In the genomic region with DNA sequence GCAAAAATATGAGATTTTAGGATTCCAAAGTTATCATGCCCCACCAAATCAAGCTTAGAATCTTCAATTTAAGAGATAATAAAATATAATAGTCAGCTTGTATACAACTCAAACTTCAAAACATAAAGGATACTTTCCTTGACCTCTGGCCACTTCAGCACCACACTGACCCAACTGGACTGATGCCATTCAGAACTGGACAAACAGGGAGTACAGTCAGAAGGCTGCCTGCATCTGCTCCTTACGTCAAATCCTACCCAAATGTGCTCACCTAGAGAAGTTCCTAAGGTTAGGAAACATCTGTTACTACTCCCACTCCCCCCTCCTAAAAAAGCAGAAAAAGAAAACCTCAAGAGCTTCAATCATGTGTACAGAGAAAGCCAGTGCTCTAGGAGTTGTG, we compare ENCODE assay signal across 8 mouse cellular contexts. TPM values are rescaled to one million over a fixed set of nuclear protein-coding genes. Genes with fewer than 3 reads are reported as not detected.
DNase-seq lines count a peak whose midpoint lies in the region; ATAC-seq and TF ChIP-seq lines count a peak whose summit lies in the region.

No protein-coding gene starts in this region.

- no peak overlapping the region for H3K27ac ChIP-seq in hindbrain, embryonic 13.5 days
- H3K27ac ChIP-seq in hindbrain, embryonic 11.5 days (ENCODE audit: low read depth, low read length), result no peak overlapping the region
- H3K27ac ChIP-seq in brown adipose tissue, adult 24 weeks (replicated peaks; ENCODE audit: low read depth, low read length), result 0 out of 2 replicates have a peak overlapping the region, but pooled peaks have one; percentile 39
- H3K27ac ChIP-seq in limb, embryonic 14.5 days (replicated peaks; ENCODE audit: low read depth, low read length), result no peak overlapping the region

- H3K4me3 ChIP-seq in hindbrain, embryonic 13.5 days, result peak overlapping the region; percentile 97; the same call in 1 of the 2 replicates
- no peak overlapping the region for H3K4me3 ChIP-seq in hindbrain, embryonic 11.5 days (ENCODE audit: low read depth, low read length)
- no peak overlapping the region for H3K4me3 ChIP-seq in brown adipose tissue, adult 24 weeks (ENCODE audit: insufficient read depth, low read depth, low read length)
- H3K4me3 ChIP-seq in limb, embryonic 14.5 days (replicated peaks; ENCODE audit: low read length), result no peak overlapping the region

- 86% methylated on average over 1 of the region's 1 CpGs for WGBS in hindbrain, embryonic 13.5 days
- WGBS in hindbrain, embryonic 11.5 days, result 84% methylated on average over 1 of the region's 1 CpGs
- 53% methylated on average over 1 of the region's 1 CpGs for WGBS in limb, embryonic 14.5 days

- no peaks in the 10 kb centered on the region for H3K9me3 ChIP-seq in hindbrain, embryonic 13.5 days
- H3K9me3 ChIP-seq in hindbrain, embryonic 11.5 days (ENCODE audit: control insufficient read depth, low read length), result no peaks in the 10 kb centered on the region
- H3K9me3 ChIP-seq in limb, embryonic 14.5 days (ENCODE audit: control insufficient read depth, low read length), result no peaks in the 10 kb centered on the region

- H3K4me2 ChIP-seq in hindbrain, embryonic 13.5 days, result peak overlapping the region; percentile 81
- no peak overlapping the region for H3K4me2 ChIP-seq in hindbrain, embryonic 11.5 days (replicated peaks; ENCODE audit: low read depth, low read length)
- H3K4me2 ChIP-seq in limb, embryonic 14.5 days (replicated peaks; ENCODE audit: low read depth, low read length, severe bottlenecking), result peak overlapping the region; percentile 54

- no peak for ATAC-seq in hindbrain, embryonic 13.5 days (ENCODE audit: low FRiP score)
- no peak for ATAC-seq in hindbrain, embryonic 11.5 days (ENCODE audit: low FRiP score)
- no peak for ATAC-seq in limb, embryonic 14.5 days (ENCODE audit: low FRiP score, low read depth)

- DNase-seq in hindbrain, embryonic 11.5 days (ENCODE audit: low spot score), result no peak
- peak; percentile 6 for DNase-seq in 3T3-L1 (ENCODE audit: low read depth, low spot score)
- no peak for DNase-seq in limb, embryonic 14.5 days (ENCODE audit: low spot score)
- DNase-seq in right cerebral cortex, postnatal 36 days (ENCODE audit: low spot score in 2 of 2), result no peak
- no peak for DNase-seq in layer of hippocampus, postnatal 25 days (ENCODE audit: extremely low spot score in 1 of 2, low spot score in 1 of 2)
- no peak for DNase-seq in frontal cortex, postnatal 25 days (ENCODE audit: low spot score in 2 of 2)

- H3K4me1 ChIP-seq in hindbrain, embryonic 13.5 days (replicated peaks), result peaks cover 33% of the 10 kb centered on the region
- no peaks in the 10 kb centered on the region for H3K4me1 ChIP-seq in hindbrain, embryonic 11.5 days (replicated peaks; ENCODE audit: control insufficient read depth, insufficient read depth, low read length)
- H3K4me1 ChIP-seq in brown adipose tissue, adult 24 weeks (ENCODE audit: control insufficient read depth, insufficient read depth, insufficient read length, low read length), result no peaks in the 10 kb centered on the region; the same call in 1 of the 2 replicates
- peaks cover 8% of the 10 kb centered on the region; the same call in 1 of the 2 replicates for H3K4me1 ChIP-seq in limb, embryonic 14.5 days (ENCODE audit: control insufficient read depth, insufficient read depth, low read length)

- peaks cover 23% of the 10 kb centered on the region for H3K36me3 ChIP-seq in hindbrain, embryonic 13.5 days
- H3K36me3 ChIP-seq in hindbrain, embryonic 11.5 days (ENCODE audit: control insufficient read depth, insufficient read depth, low read length), result no peaks in the 10 kb centered on the region
- H3K36me3 ChIP-seq in limb, embryonic 14.5 days (ENCODE audit: control insufficient read depth, insufficient read depth, low read length), result peaks cover 22% of the 10 kb centered on the region

- no peak for TF ChIP-seq POLR2A in limb, embryonic 14.5 days (IDR thresholded peaks at IDR 0.05; ENCODE audit: borderline replicate concordance, extremely low read depth, insufficient read depth, insufficient read length)

- H3K9ac ChIP-seq in hindbrain, embryonic 13.5 days, result peak overlapping the region; percentile 98; the same call in 1 of the 2 replicates
- no peak overlapping the region for H3K9ac ChIP-seq in hindbrain, embryonic 11.5 days (ENCODE audit: low read depth, low read length)
- no peak overlapping the region for H3K9ac ChIP-seq in limb, embryonic 14.5 days (ENCODE audit: low read depth, low read length, severe bottlenecking)

- no peaks in the 10 kb centered on the region for H3K27me3 ChIP-seq in hindbrain, embryonic 13.5 days
- H3K27me3 ChIP-seq in hindbrain, embryonic 11.5 days (ENCODE audit: control insufficient read depth, insufficient read depth, low read length), result no peaks in the 10 kb centered on the region
- no peaks in the 10 kb centered on the region for H3K27me3 ChIP-seq in limb, embryonic 14.5 days (ENCODE audit: control insufficient read depth, insufficient read depth, low read length)

RNA-seq across cellular contexts. Expression of a gene that starts 1.6 kb away (rescaled TPM):
- polyA plus RNA-seq in hindbrain, embryonic 13.5 days (2015; fragmentation: Nextera tagmentation; extraction: Ambion mirVana), result 113 and 122 TPM in 2 replicates
- polyA plus RNA-seq in hindbrain, embryonic 11.5 days (2014; fragmentation: Nextera tagmentation; extraction: Ambion mirVana), result 61.7 and 68.7 TPM in 2 replicates
- 81.5 and 85.9 TPM in 2 replicates for polyA plus RNA-seq in brown adipose tissue, adult 24 weeks (2012; ENCODE audit: insufficient read depth, insufficient read length, missing spikeins)
- 85.9 and 104 TPM in 2 replicates for polyA plus RNA-seq in limb, embryonic 14.5 days (2012; rRNA removed)
- 57.9 and 58.1 TPM in 2 replicates for polyA plus RNA-seq in limb, embryonic 14.5 days (2014; fragmentation: Nextera tagmentation; extraction: Ambion mirVana)
- total RNA-seq in layer of hippocampus, postnatal 25 days (2021), result 100 to 1,000 TPM; 101 to 104 TPM

RNA-seq across cellular contexts. Expression of a gene that starts 26.1 kb away (rescaled TPM):
- 612 and 624 TPM in 2 replicates for polyA plus RNA-seq in hindbrain, embryonic 13.5 days (2015; fragmentation: Nextera tagmentation; extraction: Ambion mirVana)
- 343 and 384 TPM in 2 replicates for polyA plus RNA-seq in hindbrain, embryonic 11.5 days (2014; fragmentation: Nextera tagmentation; extraction: Ambion mirVana)
- polyA plus RNA-seq in brown adipose tissue, adult 24 weeks (2012; ENCODE audit: insufficient read depth, insufficient read length, missing spikeins), result 1.9 and 4.8 TPM in 2 replicates
- 18.6 and 28.0 TPM in 2 replicates for polyA plus RNA-seq in limb, embryonic 14.5 days (2012; rRNA removed)
- polyA plus RNA-seq in limb, embryonic 14.5 days (2014; fragmentation: Nextera tagmentation; extraction: Ambion mirVana), result 36.0 and 44.4 TPM in 2 replicates
- 100 to 1,000 TPM; 301 to 329 TPM for total RNA-seq in layer of hippocampus, postnatal 25 days (2021)

RNA-seq across cellular contexts. Expression of a gene that starts 28.1 kb away (rescaled TPM):
- 109 and 110 TPM in 2 replicates for polyA plus RNA-seq in hindbrain, embryonic 13.5 days (2015; fragmentation: Nextera tagmentation; extraction: Ambion mirVana)
- polyA plus RNA-seq in hindbrain, embryonic 11.5 days (2014; fragmentation: Nextera tagmentation; extraction: Ambion mirVana), result 140 and 166 TPM in 2 replicates
- 58.3 and 83.2 TPM in 2 replicates for polyA plus RNA-seq in brown adipose tissue, adult 24 weeks (2012; ENCODE audit: insufficient read depth, insufficient read length, missing spikeins)
- polyA plus RNA-seq in limb, embryonic 14.5 days (2012; rRNA removed), result 264 and 309 TPM in 2 replicates
- 245 and 251 TPM in 2 replicates for polyA plus RNA-seq in limb, embryonic 14.5 days (2014; fragmentation: Nextera tagmentation; extraction: Ambion mirVana)
- 10 to 100 TPM; 66.8 to 84.0 TPM for total RNA-seq in layer of hippocampus, postnatal 25 days (2021)
